16 mouse cellular contexts compared by ENCODE assay signal in the genomic region with DNA sequence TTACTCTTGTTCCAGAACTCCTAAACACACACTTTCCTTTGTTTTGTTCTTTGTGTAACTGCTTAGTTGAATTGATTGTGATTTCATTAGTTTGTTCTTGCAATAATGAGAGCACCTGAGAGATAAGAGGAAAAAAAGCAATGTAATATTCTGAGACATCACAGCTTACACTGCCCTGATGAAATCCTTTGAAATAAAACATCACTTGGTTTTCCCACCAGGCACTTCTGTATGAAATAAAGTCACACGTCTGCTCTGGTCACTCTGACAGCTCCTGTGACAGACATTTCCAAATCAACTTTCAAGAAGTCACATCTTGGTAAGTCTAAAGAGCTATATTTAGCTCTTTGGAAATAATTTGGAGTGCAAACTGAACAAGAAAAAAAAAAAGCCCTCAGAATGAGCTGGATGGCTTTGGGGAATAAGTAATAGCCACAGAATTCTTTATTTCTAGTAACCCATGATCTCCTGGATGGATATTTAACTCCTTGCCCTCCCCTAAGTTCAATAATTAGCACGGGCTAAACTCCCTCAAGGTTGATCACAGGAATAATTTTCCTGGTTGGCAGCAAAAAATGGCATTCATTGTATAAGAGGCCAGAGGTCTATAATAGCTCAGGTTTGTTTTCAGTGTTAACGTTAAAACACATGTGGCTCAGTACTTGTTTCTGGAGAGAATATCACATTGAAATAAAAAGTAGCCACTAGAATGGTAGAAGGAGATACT.
DNase-seq lines count a peak whose midpoint lies in the region; ATAC-seq and TF ChIP-seq lines count a peak whose summit lies in the region.
"Had no signal": no experiment of that assay in that cellular context is flagged by ENCODE, and none has a peak within 500 bp of the region (broad histone marks: within the 10 kb centered on the region; RNA-seq: fewer than 3 reads in every experiment).

No protein-coding gene starts in this region.

- H3K4me2 ChIP-seq in heart, embryonic 13.5 days: peak overlapping the region; percentile 54
- H3K4me2 ChIP-seq in midbrain, postnatal 0 days (ENCODE audit: low read depth, low read length, poor library complexity, severe bottlenecking): no peak overlapping the region
- peak overlapping the region; percentile 33; the same call in 1 of the 2 replicates for H3K4me2 ChIP-seq in midbrain, embryonic 11.5 days
- H3K4me2 ChIP-seq: limb, embryonic 15.5 days had no signal

- 50% methylated on average over 3 of the region's 3 CpGs for WGBS in heart, embryonic 13.5 days
- 54% methylated on average over 3 of the region's 3 CpGs for WGBS in heart, adult 2 months
- 48% methylated on average over 3 of the region's 3 CpGs for WGBS in midbrain, embryonic 10.5 days
- 41% methylated on average over 3 of the region's 3 CpGs for WGBS in midbrain, postnatal 0 days
- WGBS in midbrain, embryonic 11.5 days: 33% methylated on average over 3 of the region's 3 CpGs

- no peaks in the 10 kb centered on the region for H3K27me3 ChIP-seq in heart, embryonic 13.5 days (replicated peaks)
- H3K27me3 ChIP-seq in heart, adult 2 months (ENCODE audit: control insufficient read depth, insufficient read depth, low read length): no peaks in the 10 kb centered on the region
- no peaks in the 10 kb centered on the region for H3K27me3 ChIP-seq in midbrain, embryonic 10.5 days (ENCODE audit: low read depth, poor library complexity, severe bottlenecking)
- H3K27me3 ChIP-seq in midbrain, postnatal 0 days (ENCODE audit: insufficient read depth, low read length): no peaks in the 10 kb centered on the region
- H3K27me3 ChIP-seq in midbrain, embryonic 11.5 days (ENCODE audit: control insufficient read depth, insufficient read depth, low read length): no peaks in the 10 kb centered on the region
- H3K27me3 ChIP-seq: embryonic facial prominence, embryonic 13.5 days; forebrain, embryonic 13.5 days; intestine, embryonic 15.5 days; limb, embryonic 15.5 days had no signal

- peaks cover 20% of the 10 kb centered on the region for H3K4me1 ChIP-seq in heart, embryonic 13.5 days
- no peaks in the 10 kb centered on the region for H3K4me1 ChIP-seq in heart, adult 2 months (ENCODE audit: control insufficient read depth, insufficient read depth, low read length)
- peaks cover 29% of the 10 kb centered on the region for H3K4me1 ChIP-seq in midbrain, embryonic 10.5 days
- H3K4me1 ChIP-seq in midbrain, postnatal 0 days (ENCODE audit: insufficient read depth, low read length): no peaks in the 10 kb centered on the region
- peaks cover 15% of the 10 kb centered on the region; the same call in 1 of the 2 replicates for H3K4me1 ChIP-seq in midbrain, embryonic 11.5 days (ENCODE audit: control insufficient read depth, insufficient read depth, low read length)

- peak overlapping the region; percentile 81 for H3K27ac ChIP-seq in heart, embryonic 13.5 days (replicated peaks)
- no peak overlapping the region for H3K27ac ChIP-seq in heart, adult 2 months
- H3K27ac ChIP-seq in midbrain, embryonic 10.5 days (replicated peaks): peak overlapping the region; percentile 80
- H3K27ac ChIP-seq in midbrain, postnatal 0 days (ENCODE audit: low read depth, low read length): no peak overlapping the region
- H3K27ac ChIP-seq in midbrain, embryonic 11.5 days (ENCODE audit: low read depth, low read length): peak overlapping the region; percentile 50
- H3K27ac ChIP-seq: forebrain, embryonic 13.5 days; limb, embryonic 15.5 days had no signal

- H3K36me3 ChIP-seq in heart, embryonic 13.5 days: no peaks in the 10 kb centered on the region
- H3K36me3 ChIP-seq in heart, adult 2 months (ENCODE audit: control insufficient read depth, insufficient read depth, low read length): no peaks in the 10 kb centered on the region
- no peaks in the 10 kb centered on the region for H3K36me3 ChIP-seq in midbrain, embryonic 10.5 days
- H3K36me3 ChIP-seq in midbrain, postnatal 0 days (ENCODE audit: insufficient read depth, low read length): no peaks in the 10 kb centered on the region
- no peaks in the 10 kb centered on the region for H3K36me3 ChIP-seq in midbrain, embryonic 11.5 days (ENCODE audit: control insufficient read depth, insufficient read depth, low read length)
- H3K36me3 ChIP-seq: embryonic facial prominence, embryonic 13.5 days; intestine, embryonic 15.5 days; limb, embryonic 15.5 days had no signal

- no peak overlapping the region for H3K9ac ChIP-seq in heart, embryonic 13.5 days
- no peak overlapping the region for H3K9ac ChIP-seq in heart, adult 2 months (ENCODE audit: low read depth, low read length)
- no peak overlapping the region for H3K9ac ChIP-seq in midbrain, postnatal 0 days (replicated peaks; ENCODE audit: low read length, poor library complexity, severe bottlenecking)
- no peak overlapping the region for H3K9ac ChIP-seq in midbrain, embryonic 11.5 days (ENCODE audit: low read length)
- H3K9ac ChIP-seq: embryonic facial prominence, embryonic 13.5 days; intestine, embryonic 15.5 days; limb, embryonic 15.5 days had no signal

- TF ChIP-seq EP300 in heart, adult 2 months (IDR thresholded peaks at IDR 0.05; ENCODE audit: insufficient read depth, low read depth, low read length): no peak

- no peak for TF ChIP-seq POLR2A in heart, adult 2 months (IDR thresholded peaks at IDR 0.05; ENCODE audit: insufficient read depth, low read depth, low read length)

- ATAC-seq in heart, embryonic 13.5 days (ENCODE audit: extremely low read depth, insufficient number of reproducible peaks, low FRiP score, low TSS enrichment): no peak
- ATAC-seq in midbrain, postnatal 0 days (ENCODE audit: low FRiP score): no peak
- ATAC-seq in midbrain, embryonic 11.5 days (ENCODE audit: low FRiP score): peak; percentile 19; the same call in 1 of the 2 replicates
- ATAC-seq: activated CD4-positive, CD25-positive, alpha-beta regulatory T cell, adult 4 months; CD4-positive, CD25-positive, alpha-beta regulatory T cell, adult 4 months had no signal

- H3K4me3 ChIP-seq in heart, embryonic 13.5 days: no peak overlapping the region
- H3K4me3 ChIP-seq in heart, adult 2 months: no peak overlapping the region
- H3K4me3 ChIP-seq in midbrain, embryonic 10.5 days: peak overlapping the region; percentile 41; the same call in 1 of the 2 replicates
- no peak overlapping the region for H3K4me3 ChIP-seq in midbrain, postnatal 0 days (ENCODE audit: low read depth, low read length)
- H3K4me3 ChIP-seq in midbrain, embryonic 11.5 days (ENCODE audit: low read depth, low read length): no peak overlapping the region
- H3K4me3 ChIP-seq: embryonic facial prominence, embryonic 13.5 days; forebrain, embryonic 13.5 days; intestine, embryonic 15.5 days; limb, embryonic 15.5 days had no signal

- TF ChIP-seq CTCF in heart, adult 2 months (IDR thresholded peaks at IDR 0.05): no peak
- no peak for TF ChIP-seq CTCF in midbrain, postnatal 0 days (IDR thresholded peaks at IDR 0.05)

- DNase-seq in heart, adult 2 months: no peak
- no peak for DNase-seq in midbrain, embryonic 10.5 days (ENCODE audit: low spot score)
- DNase-seq in midbrain, postnatal 0 days (ENCODE audit: low spot score): no peak
- DNase-seq in midbrain, embryonic 11.5 days (ENCODE audit: low spot score, missing footprints): no peak
- no peak for DNase-seq in urinary bladder, postnatal 25 days (ENCODE audit: low spot score)
- DNase-seq in frontal cortex, postnatal 10 days (ENCODE audit: low spot score in 2 of 2): no peak
- DNase-seq: cerebellum, adult 8-10 months; lung, adult 2 months; thymus, postnatal 14 days had no signal

- intact Hi-C loops in heart, adult 2 months (cut with DNase I): no loop called here

- H3K79me2 ChIP-seq in heart, adult 2 months (replicated peaks; ENCODE audit: control insufficient read depth, insufficient read depth, low read length): no peaks in the 10 kb centered on the region

- H3K9me3 ChIP-seq in heart, embryonic 13.5 days: no peaks in the 10 kb centered on the region
- H3K9me3 ChIP-seq in midbrain, embryonic 10.5 days (replicated peaks): no peaks in the 10 kb centered on the region
- no peaks in the 10 kb centered on the region for H3K9me3 ChIP-seq in midbrain, postnatal 0 days (ENCODE audit: low read length)
- no peaks in the 10 kb centered on the region for H3K9me3 ChIP-seq in midbrain, embryonic 11.5 days (ENCODE audit: control insufficient read depth, low read length)
- H3K9me3 ChIP-seq: embryonic facial prominence, embryonic 13.5 days; forebrain, embryonic 13.5 days; intestine, embryonic 15.5 days; limb, embryonic 15.5 days had no signal

Comparison
In these comparisons a context has a peak if more than half of its experiments do, and no peak if none do; other contexts are left out.
1. H3K27ac ChIP-seq: peak in heart, embryonic 13.5 days (single experiment), midbrain, embryonic 10.5 days (single experiment) and midbrain, embryonic 11.5 days (single experiment); none in heart, adult 2 months (single experiment) and midbrain, postnatal 0 days (single experiment).